Mouse (Mus musculus) right cerebral cortex, adult 2 months (tissue): ENCODE measurements around the gene Tab1.
"Not testable (repeated sequence)": the region's sequence is repeated elsewhere in the genome, so short reads cannot be mapped to it uniquely, and the experiment has no call there.

ENCODE experiments used
- DNase-seq, 2 experiments: peaks; one replicate each; pipeline ENCODE4 v3.0.0; 2021 to 2022; ENCODE audit warnings: low spot score in 2 of 2

Gene Tab1

GRCm38 (mm10) chr15:80105490-80106410 is 27.2 kb upstream of the Tab1 start:
- DNase-seq = no peak

DNA sequence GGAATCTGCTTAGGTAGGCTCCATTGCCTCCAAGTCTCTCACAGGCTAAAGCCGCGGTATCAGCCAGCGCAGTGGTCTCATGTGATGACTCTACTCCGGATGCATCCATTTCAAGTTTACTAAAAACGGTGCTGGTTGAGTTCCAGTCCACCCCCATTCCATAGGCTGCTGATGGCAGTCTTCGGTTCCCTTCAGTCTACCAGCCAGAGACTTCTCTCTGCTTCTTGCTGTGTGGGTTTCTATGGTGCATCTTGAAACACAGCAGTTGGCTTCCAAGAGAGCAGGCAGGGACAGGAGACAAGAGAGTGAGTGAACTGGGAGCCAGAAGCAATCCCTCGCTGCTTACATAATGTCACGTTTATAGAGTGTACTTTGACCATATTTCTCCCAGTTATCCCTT is 25.8 kb upstream of the Tab1 start:
- DNase-seq = peak in 1 of 2 experiments; percentile 50

- no peak for DNase-seq
These were observed 25.4 kb upstream of the Tab1 start for GRCm38 (mm10) chr15:80107575-80107974.

DNA sequence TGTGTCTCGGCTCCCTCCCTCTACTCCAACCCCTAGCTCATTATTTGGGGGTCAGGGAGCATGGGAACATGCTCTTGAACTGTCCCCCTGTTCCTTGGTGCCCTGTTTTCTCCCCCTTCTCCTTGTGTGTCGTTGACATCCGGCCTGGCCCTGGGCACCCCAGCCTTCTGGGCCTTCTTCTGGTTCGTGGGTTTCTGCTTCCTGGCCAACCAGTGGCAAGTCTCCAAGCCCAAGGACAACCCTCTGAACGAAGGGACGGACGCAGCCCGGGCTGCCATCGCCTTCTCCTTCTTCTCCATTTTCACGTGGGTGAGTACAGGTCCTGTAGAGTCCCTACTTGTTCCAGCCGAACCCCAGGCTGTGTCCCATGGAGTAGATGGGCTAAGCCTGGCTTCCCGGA is 21.5 kb upstream of the Tab1 start:
- DNase-seq = no peak

DNA sequence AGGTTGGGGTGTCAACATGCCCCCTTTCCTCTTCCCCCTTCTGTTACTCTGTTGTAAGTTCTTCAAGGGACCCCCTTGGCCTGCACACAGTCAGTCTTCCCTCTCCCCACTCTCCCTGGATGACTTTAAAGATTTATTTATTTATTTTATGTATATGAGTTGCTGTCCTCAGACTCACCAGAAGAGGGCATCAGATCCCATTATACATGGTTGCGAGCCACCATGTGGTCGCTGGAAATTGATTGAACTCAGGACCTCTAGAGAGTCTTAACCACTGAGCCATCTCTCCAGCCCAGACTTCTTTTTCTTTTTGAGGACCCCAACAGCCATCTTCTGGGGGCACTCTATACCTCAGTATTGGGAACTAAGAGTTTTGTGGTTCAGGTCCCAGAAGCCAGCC is 20.4 kb upstream of the Tab1 start:
- no peak for DNase-seq

- DNase-seq = no peak
These were observed 18.5 kb upstream of the Tab1 start for GRCm38 (mm10) chr15:80114414-80114813.

GRCm38 (mm10) chr15:80115256-80115655 is 17.7 kb upstream of the Tab1 start:
- no peak for DNase-seq

- no peak for DNase-seq
These were observed 16.8 kb upstream of the Tab1 start for GRCm38 (mm10) chr15:80115866-80116794.

DNA sequence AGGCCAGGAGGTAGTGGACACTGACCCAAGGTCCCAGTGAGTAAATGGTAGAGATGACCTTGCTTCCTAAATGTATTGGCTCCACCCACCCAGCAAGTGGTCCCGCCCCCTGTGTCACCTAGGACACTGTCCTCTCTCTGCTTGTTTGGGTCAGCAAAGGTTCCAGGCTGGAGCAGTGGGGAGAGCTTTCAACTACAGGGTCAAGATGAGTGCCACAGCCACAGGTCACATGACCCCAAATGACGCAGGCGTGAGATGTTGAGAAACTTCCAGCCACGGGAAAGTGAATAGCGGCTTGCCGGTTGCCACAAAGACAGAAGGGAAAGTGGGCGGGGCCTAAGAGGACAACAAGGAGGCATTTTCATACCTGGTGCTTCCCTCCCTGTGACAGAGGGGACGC is 15.8 kb upstream of the Tab1 start:
- no peak for DNase-seq

GRCm38 (mm10) chr15:80119076-80119475 is 13.9 kb upstream of the Tab1 start:
- no peak for DNase-seq

DNA sequence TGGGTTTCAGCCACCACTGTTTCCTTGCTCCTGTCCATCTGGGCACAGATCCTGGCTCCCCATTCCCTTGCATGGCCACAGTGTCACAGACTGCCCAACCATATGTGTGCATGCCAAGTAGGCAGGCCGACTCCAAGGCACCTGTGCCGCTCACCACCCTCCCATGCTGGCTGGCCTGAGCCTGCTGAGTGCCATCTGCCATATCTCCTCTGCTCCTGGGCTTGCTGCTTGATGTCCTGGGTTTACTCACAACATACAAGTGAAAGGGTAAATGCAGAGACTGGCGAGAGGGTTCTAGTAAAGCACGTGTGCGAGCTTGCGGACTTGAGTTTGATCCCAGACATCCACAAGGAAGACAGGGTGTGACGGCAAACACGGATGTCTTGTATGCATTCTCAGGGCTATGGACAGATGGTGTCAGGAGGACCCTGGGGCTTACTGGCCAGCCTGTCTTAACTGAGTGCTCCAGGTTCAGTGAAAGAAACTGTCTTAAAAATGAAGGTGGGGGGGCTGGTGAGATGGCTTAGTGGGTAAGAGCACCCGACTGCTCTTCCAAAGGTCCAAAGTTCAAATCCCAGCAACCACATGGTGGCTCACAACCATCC is 11.1 kb upstream of the Tab1 start:
- no peak for DNase-seq

GRCm38 (mm10) chr15:80122431-80122830 is 10.5 kb upstream of the Tab1 start:
- not testable (repeated sequence) for DNase-seq

DNA sequence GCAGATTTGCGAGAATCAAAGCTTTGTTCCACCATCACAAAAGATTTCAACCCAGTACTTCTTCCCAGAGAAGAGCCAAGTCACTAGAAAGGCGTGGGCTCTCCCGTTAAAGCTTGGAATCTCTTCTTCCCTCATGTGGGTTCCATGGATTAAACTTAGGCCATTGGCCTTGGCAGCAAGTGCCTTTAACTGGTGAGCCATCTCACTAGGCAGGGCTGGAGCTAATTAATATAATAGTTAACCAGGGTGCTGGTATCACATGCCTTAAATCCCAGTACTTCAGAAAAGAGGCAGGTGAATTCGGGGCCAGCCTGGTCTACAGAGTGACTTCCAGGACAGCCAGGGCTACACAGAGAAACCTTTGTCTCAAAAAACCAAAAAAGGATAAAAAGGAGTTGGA is 8.3 kb upstream of the Tab1 start:
- no peak for DNase-seq

- DNase-seq = peak in 1 of 2 experiments; percentile 29
These were observed 5.7 kb upstream of the Tab1 start for GRCm38 (mm10) chr15:80127191-80127590.

GRCm38 (mm10) chr15:80129982-80130381 is 2.9 kb upstream of the Tab1 start:
- no peak for DNase-seq

GRCm38 (mm10) chr15:80130689-80131088 is 2.2 kb upstream of the Tab1 start:
- no peak for DNase-seq

GRCm38 (mm10) chr15:80131421-80131820 is 1.5 kb upstream of the Tab1 start:
- DNase-seq = no peak

- DNase-seq = no peak
These were observed 475 bp upstream of the Tab1 start for GRCm38 (mm10) chr15:80132452-80132851.

DNA sequence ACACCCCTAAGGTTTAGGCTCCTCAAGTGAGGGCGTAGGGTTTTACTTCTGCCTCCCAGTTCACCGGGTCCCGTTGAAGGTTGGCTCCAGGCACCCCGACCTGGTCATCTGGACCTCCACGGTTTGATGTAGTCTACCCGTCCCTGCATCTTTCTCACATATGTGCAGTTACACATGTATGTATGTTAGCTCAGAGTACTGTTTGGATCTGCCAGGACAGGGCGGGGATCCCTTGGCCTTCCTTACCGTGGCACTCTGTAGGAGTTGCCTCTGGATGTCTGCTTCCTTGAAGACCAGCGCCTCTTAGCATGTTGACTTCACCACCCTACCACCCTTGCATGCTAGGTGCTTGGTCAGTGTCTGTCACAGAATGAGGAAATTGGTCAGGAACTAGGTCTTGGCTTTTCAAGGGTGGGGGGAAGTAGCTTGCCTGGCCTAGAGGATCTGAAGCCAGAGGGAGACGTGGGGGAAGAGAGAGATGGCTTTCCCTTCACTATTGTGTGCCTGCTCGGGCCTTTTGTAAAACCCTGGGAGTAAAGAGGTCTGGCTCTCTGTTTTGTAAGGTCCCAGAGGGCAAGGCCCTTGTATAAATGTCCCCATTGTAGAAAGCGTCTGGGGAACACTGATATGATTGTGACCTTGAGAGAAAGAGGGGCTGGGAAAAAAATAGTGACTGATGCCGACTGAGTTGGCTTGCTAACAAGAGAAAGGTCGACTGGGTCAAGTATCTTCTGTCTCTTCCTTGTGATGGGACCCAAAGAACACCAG is 939 bp downstream of the Tab1 start:
- DNase-seq = peak in 1 of 2 experiments; percentile 22

GRCm38 (mm10) chr15:80134450-80134847 is 1.5 kb downstream of the Tab1 start:
- no peak for DNase-seq

DNA sequence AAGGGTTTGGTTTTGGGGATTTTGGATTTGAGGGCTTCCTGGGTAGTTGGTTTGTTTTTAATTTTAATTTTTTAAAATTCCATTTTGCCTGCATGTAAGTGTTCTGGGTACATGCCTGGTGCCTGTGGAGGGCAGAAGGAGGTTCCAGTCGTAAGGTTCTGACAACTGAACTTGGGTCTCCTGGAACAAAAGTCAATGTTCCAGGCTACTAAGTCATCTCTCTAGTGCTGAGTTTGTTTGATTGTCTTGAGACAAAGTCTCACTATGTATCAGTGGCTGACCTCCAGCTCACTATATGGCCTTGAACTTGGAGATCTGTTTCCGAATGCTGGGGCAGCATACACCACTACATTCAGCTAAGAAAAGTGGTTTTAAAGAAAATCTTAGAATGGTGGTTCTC is 2.6 kb downstream of the Tab1 start:
- DNase-seq = no peak
